Mouse (Mus musculus) heart, embryonic 10.5 days (tissue): ENCODE results near the gene Atg7. TPM values are rescaled to one million over a fixed set of nuclear protein-coding genes. Genes with fewer than 3 reads are reported as not detected.

ENCODE experiments used
- DNase-seq: peaks from one replicate; pipeline ENCODE4 v3.0.0-alpha.2; 2017; ENCODE audit warnings: low spot score
- H3K27ac ChIP-seq: fragments of 300-500 bp; sonication (generic); 2 replicates; pipeline ENCODE4 v1.5.1; 2016; ENCODE audit warnings: mild to moderate bottlenecking
- H3K27me3 ChIP-seq: fragments of 300-500 bp; sonication (generic); 2 replicates; pipeline ENCODE4 v1.6.1; 2016; ENCODE audit warnings: mild to moderate bottlenecking; ENCODE audit not compliant: poor library complexity, insufficient read depth, severe bottlenecking
- H3K36me3 ChIP-seq: fragments of 300-500 bp; sonication (generic); 2 replicates; pipeline ENCODE4 v1.6.1; 2016; ENCODE audit warnings: mild to moderate bottlenecking, moderate library complexity
- H3K4me1 ChIP-seq: fragments of 300-500 bp; sonication (generic); 2 replicates; pipeline ENCODE4 v1.6.1; 2016; ENCODE audit warnings: mild to moderate bottlenecking
- H3K4me3 ChIP-seq: fragments of 300-500 bp; sonication (generic); 2 replicates; pipeline ENCODE4 v1.5.1; 2016; ENCODE audit warnings: mild to moderate bottlenecking, moderate library complexity
- H3K9me3 ChIP-seq: fragments of 300-500 bp; sonication (generic); 2 replicates; pipeline ENCODE4 v1.6.1; 2016; ENCODE audit warnings: mild to moderate bottlenecking, moderate library complexity
- WGBS: fragments of 180-500 bp; shearing (Covaris S2); methylation state at CpG from one replicate; pipeline ENCODE4 v1.1.7; 2016; 5-methylcytosine and 5-hydroxymethylcytosine counted together
- polyA plus RNA-seq: library from polyadenylated mRNA; unstranded; fragments of >200 nt; fragmentation: Nextera tagmentation; extraction: Ambion mirVana; gene quantifications from 2 replicates; pipeline ENCODE4 v1.2.1, GENCODE M21; 2016

Atg7 gene
- polyA plus RNA-seq, 1 experiment from 2014 or later = 18.7 TPM

GRCm38 (mm10) chr6:114723925-114724324 lies 81.0 kb downstream of the Atg7 start:
- Histone ChIP-seq H3K4me3 (no peak overlapping the region), H3K4me1 (peaks cover 44% of the 10 kb centered on the region), H3K36me3 (no peaks in the 10 kb centered on the region), H3K27me3 (0 out of 2 replicates have a peak, but pooled peaks cover 7% of the 10 kb centered on the region), H3K9me3 (no peaks in the 10 kb centered on the region), H3K27ac (peak overlapping the region; percentile 69; the same call in 1 of the 2 replicates)
- DNase-seq = no peak
- 27% methylated on average over 9 of the region's 9 CpGs for WGBS

DNA sequence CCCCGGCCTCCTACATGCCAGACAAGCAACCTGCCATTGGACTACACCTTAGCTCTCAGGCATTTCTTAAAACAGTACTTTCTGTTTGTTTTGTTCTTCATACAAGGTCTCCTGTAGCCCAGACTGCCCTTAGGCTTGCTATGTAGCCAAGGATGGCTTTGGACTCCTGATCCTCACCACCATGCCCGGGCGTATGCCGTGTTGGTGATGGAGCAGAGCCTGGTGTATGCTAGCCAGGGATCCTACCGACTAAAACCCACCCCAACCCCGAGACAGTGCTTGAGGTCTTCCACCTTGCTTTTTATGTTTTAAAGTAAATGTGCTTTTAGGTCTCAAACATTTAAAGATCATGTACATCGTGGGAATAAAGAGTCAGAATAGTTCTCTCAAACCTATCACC lies 81.5 kb downstream of the Atg7 start:
- H3K36me3 ChIP-seq = no peaks in the 10 kb centered on the region
- H3K27me3 ChIP-seq = 0 out of 2 replicates have a peak, but pooled peaks cover 7% of the 10 kb centered on the region
- H3K4me3 ChIP-seq = no peak overlapping the region
- no peaks in the 10 kb centered on the region for H3K9me3 ChIP-seq
- H3K27ac ChIP-seq = peak overlapping the region; percentile 69; the same call in 1 of the 2 replicates
- peaks cover 39% of the 10 kb centered on the region for H3K4me1 ChIP-seq
- 85% methylated on average over 7 of the region's 7 CpGs for WGBS
- DNase-seq = no peak

DNA sequence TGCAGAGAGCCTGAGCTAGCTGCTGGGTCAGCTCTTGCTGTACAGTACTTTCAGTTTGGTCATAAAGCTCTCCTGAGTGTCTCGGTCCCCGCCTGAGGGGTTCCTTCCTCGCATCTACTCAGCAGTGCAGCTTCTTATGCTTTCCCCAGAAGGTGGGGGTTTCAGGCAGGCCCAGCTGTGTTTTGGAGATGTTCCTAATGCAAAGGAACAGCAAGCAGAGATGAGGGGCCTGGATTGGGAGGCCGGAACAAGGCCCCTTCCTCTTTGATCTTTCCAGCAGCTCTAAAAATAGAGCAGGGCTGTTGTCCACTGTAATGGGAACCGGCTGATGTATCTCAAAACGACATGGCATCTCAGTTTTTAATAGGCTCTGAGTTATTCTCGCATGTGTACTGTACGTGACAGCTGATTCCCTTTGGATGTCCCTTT lies 82.3 kb downstream of the Atg7 start:
- peaks cover 31% of the 10 kb centered on the region for H3K4me1 ChIP-seq
- no peaks in the 10 kb centered on the region for H3K36me3 ChIP-seq
- peak overlapping the region; percentile 83 for H3K27ac ChIP-seq
- DNase-seq = peak; percentile 80
- WGBS = 21% methylated on average over 8 of the region's 8 CpGs
- H3K27me3 ChIP-seq = 0 out of 2 replicates have a peak, but pooled peaks cover 7% of the 10 kb centered on the region
- no peaks in the 10 kb centered on the region for H3K9me3 ChIP-seq
- H3K4me3 ChIP-seq = peak overlapping the region; percentile 31; the same call in 1 of the 2 replicates

DNA sequence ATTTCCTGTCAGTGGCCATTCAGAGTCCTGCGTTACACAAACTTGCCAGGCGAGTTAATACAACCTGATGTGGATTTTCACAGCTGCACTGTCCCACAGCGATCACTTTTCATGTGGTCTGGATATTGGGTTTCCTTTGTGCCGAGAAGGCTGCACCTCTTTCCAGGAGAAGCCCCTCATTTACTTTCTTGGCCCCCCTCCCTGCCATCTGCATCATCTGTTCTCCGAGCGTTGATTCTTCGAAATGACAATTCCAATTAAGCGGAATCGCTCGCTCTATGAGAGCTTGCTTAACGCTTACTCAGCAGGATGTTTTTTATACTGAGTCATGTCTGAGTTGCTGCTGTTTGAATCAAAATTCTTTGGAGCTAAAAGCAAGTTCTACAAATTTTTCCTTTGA lies 83.8 kb downstream of the Atg7 start:
- Histone ChIP-seq H3K36me3 (no peaks in the 10 kb centered on the region), H3K4me3 (no peak overlapping the region), H3K9me3 (no peaks in the 10 kb centered on the region), H3K4me1 (peaks cover 35% of the 10 kb centered on the region), H3K27me3 (0 out of 2 replicates have a peak, but pooled peaks cover 4% of the 10 kb centered on the region), H3K27ac (no peak overlapping the region)
- 79% methylated on average over 11 of the region's 11 CpGs for WGBS
- DNase-seq = no peak

DNA sequence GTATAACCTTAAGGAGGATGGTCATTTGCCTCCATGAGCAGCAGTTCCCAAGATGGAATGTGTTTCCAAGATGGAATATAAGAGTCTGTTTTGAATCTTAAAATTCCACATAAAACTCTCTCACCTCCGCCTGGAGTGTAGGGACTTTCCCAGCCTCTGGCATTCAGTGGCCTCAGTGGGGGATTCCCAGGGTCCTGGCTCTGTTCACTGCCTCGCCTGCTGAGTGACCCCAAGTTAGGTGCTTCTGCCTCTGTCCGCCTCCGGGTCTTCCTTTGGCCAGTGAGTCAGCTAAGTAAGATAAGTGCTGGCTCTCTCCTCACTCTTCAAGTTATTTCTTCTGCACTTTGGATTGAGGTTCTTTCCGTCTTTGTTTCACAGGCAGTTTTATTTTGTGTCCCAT lies 90.3 kb downstream of the Atg7 start:
- H3K4me3 ChIP-seq = no peak overlapping the region
- DNase-seq = no peak
- no peaks in the 10 kb centered on the region for H3K9me3 ChIP-seq
- H3K4me1 ChIP-seq = peaks cover 20% of the 10 kb centered on the region
- no peak overlapping the region for H3K27ac ChIP-seq
- 0 out of 2 replicates have a peak, but pooled peaks cover 3% of the 10 kb centered on the region for H3K36me3 ChIP-seq
- 58% methylated on average over 5 of the region's 5 CpGs for WGBS
- H3K27me3 ChIP-seq = peaks cover 19% of the 10 kb centered on the region

- Histone ChIP-seq H3K4me1 (peaks cover 25% of the 10 kb centered on the region), H3K9me3 (no peaks in the 10 kb centered on the region), H3K27ac (no peak overlapping the region), H3K4me3 (no peak overlapping the region), H3K36me3 (0 out of 2 replicates have a peak, but pooled peaks cover 3% of the 10 kb centered on the region), H3K27me3 (peaks cover 23% of the 10 kb centered on the region)
- 80% methylated on average over 3 of the region's 3 CpGs for WGBS
- no peak for DNase-seq
Observed at GRCm38 (mm10) chr6:114733681-114734080, 90.8 kb downstream of the Atg7 start.

GRCm38 (mm10) chr6:114735054-114735453 lies 92.2 kb downstream of the Atg7 start:
- WGBS = 80% methylated on average over 3 of the region's 3 CpGs
- Histone ChIP-seq H3K27me3 (peaks cover 31% of the 10 kb centered on the region), H3K36me3 (0 out of 2 replicates have a peak, but pooled peaks cover 3% of the 10 kb centered on the region), H3K9me3 (no peaks in the 10 kb centered on the region), H3K27ac (no peak overlapping the region; the same call in 1 of the 2 replicates), H3K4me3 (no peak overlapping the region), H3K4me1 (peaks cover 26% of the 10 kb centered on the region)
- no peak for DNase-seq

DNA sequence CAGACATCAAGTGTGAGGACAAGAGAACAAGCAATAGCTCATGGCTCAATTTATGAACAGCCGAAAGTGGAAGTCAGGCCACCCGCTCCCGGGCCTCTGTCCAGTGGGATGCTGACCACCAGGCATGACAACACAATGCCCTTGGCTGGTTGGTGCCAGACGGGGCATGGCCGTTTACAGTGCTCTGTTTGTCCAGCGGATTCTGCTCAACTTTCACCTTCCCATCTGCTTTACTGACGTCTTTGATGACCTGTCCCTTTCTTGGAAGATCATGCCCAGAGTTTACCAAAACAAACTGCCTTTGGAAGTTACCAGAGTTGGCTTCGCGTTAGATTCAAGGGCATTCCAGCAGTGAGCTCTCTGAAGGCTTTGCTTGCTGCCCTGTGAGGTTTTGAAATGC lies 93.5 kb downstream of the Atg7 start:
- Histone ChIP-seq H3K4me1 (peaks cover 18% of the 10 kb centered on the region), H3K4me3 (no peak overlapping the region), H3K27ac (no peak overlapping the region), H3K27me3 (peaks cover 37% of the 10 kb centered on the region), H3K36me3 (0 out of 2 replicates have a peak, but pooled peaks cover 3% of the 10 kb centered on the region), H3K9me3 (no peaks in the 10 kb centered on the region)
- WGBS = 88% methylated on average over 9 of the region's 9 CpGs
- DNase-seq = no peak

- 79% methylated on average over 11 of the region's 11 CpGs for WGBS
Observed at GRCm38 (mm10) chr6:114737181-114737580, 94.3 kb downstream of the Atg7 start.

GRCm38 (mm10) chr6:114737931-114738759 lies 95.2 kb downstream of the Atg7 start:
- WGBS = 17% methylated on average over 46 of the region's 46 CpGs
- DNase-seq = no peak
- peak overlapping the region; percentile 81 for H3K27ac ChIP-seq

More at GRCm38 (mm10) chr6:114737181-114737580, 94.3 kb downstream of the Atg7 start:
- H3K9me3 ChIP-seq = no peaks in the 10 kb centered on the region
- H3K27ac ChIP-seq = no peak overlapping the region
- no peak overlapping the region for H3K4me3 ChIP-seq
- 0 out of 2 replicates have a peak, but pooled peaks cover 3% of the 10 kb centered on the region for H3K36me3 ChIP-seq
- DNase-seq = no peak
- peaks cover 18% of the 10 kb centered on the region for H3K4me1 ChIP-seq
- H3K27me3 ChIP-seq = peaks cover 37% of the 10 kb centered on the region

GRCm38 (mm10) chr6:114738760-114739112 lies 95.8 kb downstream of the Atg7 start:
- DNase-seq = no peak
- no peak overlapping the region for H3K4me3 ChIP-seq
- peaks cover 37% of the 10 kb centered on the region for H3K27me3 ChIP-seq
- WGBS = 83% methylated on average over 4 of the region's 4 CpGs
- 0 out of 2 replicates have a peak, but pooled peaks cover 3% of the 10 kb centered on the region for H3K36me3 ChIP-seq
- H3K4me1 ChIP-seq = peaks cover 9% of the 10 kb centered on the region
- no peaks in the 10 kb centered on the region for H3K9me3 ChIP-seq
- H3K27ac ChIP-seq = peak overlapping the region; percentile 81

More at GRCm38 (mm10) chr6:114737931-114738759, 95.2 kb downstream of the Atg7 start:
- peaks cover 15% of the 10 kb centered on the region for H3K4me1 ChIP-seq
- H3K4me3 ChIP-seq = peak overlapping the region; percentile 58
- H3K36me3 ChIP-seq = 0 out of 2 replicates have a peak, but pooled peaks cover 3% of the 10 kb centered on the region
- H3K27me3 ChIP-seq = peaks cover 37% of the 10 kb centered on the region
- H3K9me3 ChIP-seq = no peaks in the 10 kb centered on the region

DNA sequence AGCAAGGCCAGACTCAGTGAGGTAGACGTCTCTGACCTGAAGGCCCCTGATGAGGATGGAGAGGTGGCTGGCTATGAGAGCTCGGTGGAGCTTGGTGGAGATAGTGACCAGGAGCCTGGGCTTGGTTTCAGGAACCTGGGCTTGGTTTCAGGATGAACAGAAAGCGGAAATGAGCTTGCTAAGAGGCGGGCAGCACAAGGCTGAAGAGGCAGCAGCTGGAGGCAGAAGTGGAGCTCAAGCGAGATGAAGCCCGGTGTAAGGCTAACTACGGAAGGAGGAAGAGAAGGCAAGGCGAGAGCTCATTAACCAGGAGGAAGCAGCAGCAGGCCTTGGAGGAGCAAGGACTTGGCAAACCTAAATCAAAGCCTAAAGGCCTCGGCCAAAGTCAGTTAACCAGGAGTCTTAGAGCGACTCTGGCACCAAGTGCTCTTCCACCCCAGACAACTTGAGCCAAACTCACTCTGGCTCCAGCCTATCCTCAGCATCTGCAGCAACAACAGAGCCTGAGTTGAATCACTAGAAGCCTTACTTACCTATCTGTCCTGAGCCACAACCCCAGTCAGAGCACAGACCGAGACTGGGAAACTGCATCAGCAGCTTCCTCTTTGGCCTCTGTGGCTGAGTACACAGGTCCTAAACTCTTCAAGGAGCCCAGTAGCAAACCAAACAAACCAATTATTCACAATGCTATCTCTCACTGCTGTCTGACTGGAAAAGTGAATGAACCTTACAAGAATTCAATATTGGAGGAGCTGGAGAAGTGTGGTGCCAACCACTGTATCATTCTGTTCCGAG lies 99.5 kb downstream of the Atg7 start:
- Histone ChIP-seq H3K27ac (no peak overlapping the region), H3K4me1 (peaks cover 16% of the 10 kb centered on the region), H3K27me3 (peaks cover 24% of the 10 kb centered on the region), H3K36me3 (no peaks in the 10 kb centered on the region), H3K9me3 (no peaks in the 10 kb centered on the region), H3K4me3 (no peak overlapping the region)
- 88% methylated on average over 12 of the region's 12 CpGs for WGBS
- no peak for DNase-seq
